Mouse (Mus musculus) small intestine, adult 2 months (tissue): ENCODE measurements around the gene Clca3a1.
"Not testable (repeated sequence)": the region's sequence is repeated elsewhere in the genome, so short reads cannot be mapped to it uniquely, and the experiment has no call there.

ENCODE experiments used
- CTCF ChIP-seq: fragments of 200-500 bp; IDR thresholded peaks from 2 replicates; pipeline ENCODE4 v1.5.1; 2012; ENCODE audit warnings: low read depth, mild to moderate bottlenecking, control low read depth, inconsistent platforms, low read length, moderate library complexity, mixed read lengths; ENCODE audit not compliant: insufficient replicate concordance, insufficient read length; ENCODE audit errors: extremely low read depth
- POLR2A ChIP-seq: fragments of 200-500 bp; IDR thresholded peaks from 2 replicates; pipeline ENCODE4 v1.6.1; 2012; ENCODE audit warnings: low read depth, mild to moderate bottlenecking, control low read depth, inconsistent platforms, low read length, moderate library complexity

GRCm38 (mm10) chr3:144738396-144738795 lies 22.4 kb downstream of the Clca3a1 start:
- not testable (repeated sequence) for TF ChIP-seq POLR2A, CTCF
